Mouse (Mus musculus) gastrocnemius, adult 2 months (tissue): ENCODE data around the gene Selenop. TPM values are rescaled to one million over a fixed set of nuclear protein-coding genes. Genes with fewer than 3 reads are reported as not detected.

Experiments used
- DNase-seq: peaks from one replicate; pipeline ENCODE4 v3.0.0; 2022
- H3K27ac ChIP-seq: fragments of 200-600 bp; 2 replicates; pipeline ENCODE4 v1.8.1; 2022; ENCODE audit warnings: mild to moderate bottlenecking
- H3K4me3 ChIP-seq: fragments of 200-600 bp; 2 replicates; pipeline ENCODE4 v1.8.1; 2022; ENCODE audit warnings: mild to moderate bottlenecking, moderate library complexity
- CTCF ChIP-seq: fragments of 200-600 bp; IDR thresholded peaks from 2 replicates; pipeline ENCODE4 v1.8.1; 2022; ENCODE audit warnings: antibody characterized with exemption, mild to moderate bottlenecking, moderate library complexity
- intact Hi-C: fragments of 180-260 bp; cut with DNase I; formaldehyde crosslinking; loops from one replicate; pipeline ENCODE4 v1.15.1; 2025
- total RNA-seq, 2 experiments: library from RNA; stranded (reverse); gene quantifications; 2 replicates each; pipeline ENCODE4 v1.2.3; 2021

Selenop gene
- total RNA-seq, 2 experiments from 2014 or later = 104 to 171 TPM

DNA sequence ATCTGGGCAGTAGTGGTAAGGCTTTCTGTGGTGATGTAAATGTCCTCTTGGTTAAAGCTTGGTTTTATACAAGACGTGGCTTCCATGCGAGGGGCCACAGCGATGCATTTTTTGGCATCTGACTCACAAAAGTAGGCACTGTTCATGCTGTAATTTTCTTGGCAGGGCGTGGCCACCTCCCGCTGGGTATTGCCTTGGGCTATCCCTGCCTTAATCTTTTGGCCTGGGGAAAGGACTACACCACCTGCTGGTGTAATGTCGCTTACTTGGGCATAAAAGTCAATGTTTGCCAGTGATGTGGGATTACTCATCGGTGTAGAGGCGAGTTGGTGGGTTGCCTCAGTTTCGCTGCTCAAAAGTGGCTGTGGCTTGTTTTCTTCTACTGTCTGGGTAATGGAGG is 51.6 kb downstream of the Selenop start:
- Histone ChIP-seq H3K4me3 (no peak overlapping the region), H3K27ac (no peak overlapping the region)
- no peak for TF ChIP-seq CTCF
- intact Hi-C loops = no loop called here
- no peak for DNase-seq

- intact Hi-C loops = no loop called here
- no peak overlapping the region for H3K27ac ChIP-seq
Observed at GRCm38 (mm10) chr15:3323041-3323440, 54.7 kb downstream of the Selenop start.

More at GRCm38 (mm10) chr15:3323041-3323440, 54.7 kb downstream of the Selenop start:
- no peak overlapping the region for H3K4me3 ChIP-seq
- no peak for TF ChIP-seq CTCF
- no peak for DNase-seq

Other genes with a start within 250 kb of the Selenop start
- gene Ccdc152, start 35.0 kb downstream of the Selenop start, total RNA-seq = not detected